Mouse (Mus musculus): ENCODE data around the gene Plpp4. TPM values are rescaled to one million over a fixed set of nuclear protein-coding genes. Genes with fewer than 3 reads are reported as not detected.

Gene Plpp4
- total RNA-seq (2023), result not detected

GRCm38 (mm10) chr7:129256621-129257373 is at the start of gene Plpp4:
Gene Plpp4 (plus strand): TSS chr7:129257031.

Measured in B cell, adult 67 days (primary cell).